Mouse (Mus musculus): Measurements from ENCODE around the gene Syt8. TPM values are rescaled to one million over a fixed set of nuclear protein-coding genes. Genes with fewer than 3 reads are reported as not detected.

The Syt8 gene
- total RNA-seq, 2 experiments from 2014 or later: not detected

GRCm38 (mm10) chr7:142445324-142445723, 10.7 kb downstream of the Syt8 start:
- no peak for DNase-seq (ENCODE audit: low spot score)

GRCm38 (mm10) chr7:142446264-142446663, 11.6 kb downstream of the Syt8 start:
- DNase-seq (ENCODE audit: low spot score): peak; percentile 47

- DNase-seq (ENCODE audit: low spot score): no peak
Observed at GRCm38 (mm10) chr7:142449038-142449617, 14.5 kb downstream of the Syt8 start.

GRCm38 (mm10) chr7:142454706-142455105, 20.1 kb downstream of the Syt8 start:
- DNase-seq (ENCODE audit: low spot score): no peak

GRCm38 (mm10) chr7:142455251-142455650, 20.6 kb downstream of the Syt8 start:
- peak; percentile 2 for DNase-seq (ENCODE audit: low spot score)

GRCm38 (mm10) chr7:142456806-142457205, 22.2 kb downstream of the Syt8 start:
- peak; percentile 9 for DNase-seq (ENCODE audit: low spot score)

- DNase-seq (ENCODE audit: low spot score): peak; percentile 43
Observed at GRCm38 (mm10) chr7:142457227-142457811, 22.7 kb downstream of the Syt8 start.

GRCm38 (mm10) chr7:142458026-142458425, 23.4 kb downstream of the Syt8 start:
- no peak for DNase-seq (ENCODE audit: low spot score)

GRCm38 (mm10) chr7:142458676-142459298, 24.1 kb downstream of the Syt8 start:
- DNase-seq (ENCODE audit: low spot score): no peak

- no peak for DNase-seq (ENCODE audit: low spot score)
Observed at GRCm38 (mm10) chr7:142459299-142459691, 24.6 kb downstream of the Syt8 start.

GRCm38 (mm10) chr7:142460636-142461077, 26.0 kb downstream of the Syt8 start, which contains the start of gene Lsp1:
Gene Lsp1, plus strand, starts transcription at chr7:142460809.
- DNase-seq (ENCODE audit: low spot score): peak; percentile 6

GRCm38 (mm10) chr7:142461446-142461845, 26.8 kb downstream of the Syt8 start:
- peak; percentile 9 for DNase-seq (ENCODE audit: low spot score)

- DNase-seq (ENCODE audit: low spot score): peak; percentile 86
Observed at GRCm38 (mm10) chr7:142462190-142462589, 27.5 kb downstream of the Syt8 start.

GRCm38 (mm10) chr7:142462594-142463078, 28.0 kb downstream of the Syt8 start:
- DNase-seq (ENCODE audit: low spot score): peak; percentile 60

GRCm38 (mm10) chr7:142470171-142470691, 35.6 kb downstream of the Syt8 start:
- DNase-seq (ENCODE audit: low spot score): no peak

- peak; percentile 74 for DNase-seq (ENCODE audit: low spot score)
Observed at GRCm38 (mm10) chr7:142470808-142471413, 36.3 kb downstream of the Syt8 start.

GRCm38 (mm10) chr7:142471414-142471861, 36.8 kb downstream of the Syt8 start:
- no peak for DNase-seq (ENCODE audit: low spot score)

- no peak for DNase-seq (ENCODE audit: low spot score)
Observed at GRCm38 (mm10) chr7:142471884-142472570, 37.4 kb downstream of the Syt8 start.

- no peak for DNase-seq (ENCODE audit: low spot score)
Observed at GRCm38 (mm10) chr7:142472936-142473335, 38.3 kb downstream of the Syt8 start.

- DNase-seq (ENCODE audit: low spot score): no peak
Observed at GRCm38 (mm10) chr7:142473476-142473875, 38.8 kb downstream of the Syt8 start.

GRCm38 (mm10) chr7:142474799-142475198, 40.1 kb downstream of the Syt8 start:
- DNase-seq (ENCODE audit: low spot score): peak; percentile 68

Data from gastrocnemius, adult 18-20 months (tissue).